Mouse (Mus musculus) heart, embryonic 15.5 days (tissue): Measurements from ENCODE around the gene Aldoc. TPM values are rescaled to one million over a fixed set of nuclear protein-coding genes. Genes with fewer than 3 reads are reported as not detected.

ENCODE experiments used
- ATAC-seq: fragments of 200-750 bp; cut with Nextera tagmentation; replicated peaks from 2 replicates; pipeline ENCODE4 v1.8.0; 2017; ENCODE audit warnings: low read depth, moderate TSS enrichment; ENCODE audit not compliant: insufficient number of reproducible peaks, insufficient read depth, low FRiP score
- H3K27ac ChIP-seq: fragments of 300-500 bp; sonication (generic); 2 replicates; pipeline ENCODE4 v1.5.1; 2015; ENCODE audit warnings: mild to moderate bottlenecking, inconsistent platforms
- H3K27me3 ChIP-seq: fragments of 300-500 bp; sonication (generic); 2 replicates; pipeline ENCODE4 v1.6.1; 2015; ENCODE audit warnings: inconsistent platforms
- H3K36me3 ChIP-seq: fragments of 300-500 bp; sonication (generic); 2 replicates; pipeline ENCODE4 v1.6.1; 2015; ENCODE audit warnings: mild to moderate bottlenecking, inconsistent platforms
- H3K4me1 ChIP-seq: fragments of 300-500 bp; sonication (generic); replicated peaks from 2 replicates; pipeline ENCODE4 v1.6.1; 2015; ENCODE audit warnings: inconsistent platforms
- H3K4me2 ChIP-seq: fragments of 300-500 bp; sonication (generic); 2 replicates; pipeline ENCODE4 v1.6.1; 2015; ENCODE audit warnings: inconsistent platforms, mild to moderate bottlenecking, moderate library complexity
- H3K4me3 ChIP-seq: fragments of 300-500 bp; sonication (generic); 2 replicates; pipeline ENCODE4 v1.5.1; 2015; ENCODE audit warnings: mild to moderate bottlenecking, inconsistent platforms
- H3K9ac ChIP-seq: fragments of 300-500 bp; sonication (generic); 2 replicates; pipeline ENCODE4 v1.6.1; 2015; ENCODE audit warnings: mild to moderate bottlenecking, inconsistent platforms
- H3K9me3 ChIP-seq: fragments of 300-500 bp; sonication (generic); replicated peaks from 2 replicates; pipeline ENCODE4 v1.6.1; 2016; ENCODE audit warnings: inconsistent platforms
- WGBS: fragments of 180-500 bp; shearing (Covaris S2); methylation state at CpG from one replicate; pipeline ENCODE4 v1.1.7; 2015; ENCODE audit warnings: mixed read lengths; 5-methylcytosine and 5-hydroxymethylcytosine counted together
- polyA plus RNA-seq: library from polyadenylated mRNA; unstranded; fragments of >200 nt; fragmentation: Nextera tagmentation; extraction: Ambion mirVana; gene quantifications from 2 replicates; pipeline ENCODE4 v1.2.1, GENCODE M21; 2015

Aldoc gene
- polyA plus RNA-seq, 1 experiment from 2014 or later, result 20.6 TPM

- Histone ChIP-seq H3K36me3 (peaks cover 6% of the 10 kb centered on the region; the same call in 1 of the 2 replicates), H3K9me3 (no peaks in the 10 kb centered on the region), H3K27me3 (no peaks in the 10 kb centered on the region), H3K4me1 (peaks cover 51% of the 10 kb centered on the region), H3K9ac (no peak overlapping the region), H3K4me2 (no peak overlapping the region), H3K27ac (no peak overlapping the region), H3K4me3 (no peak overlapping the region)
- no peak for ATAC-seq
- WGBS, result 76% methylated on average over 7 of the region's 7 CpGs
These were observed 25.7 kb downstream of the Aldoc start for GRCm38 (mm10) chr11:78348474-78348873.

GRCm38 (mm10) chr11:78349441-78350358 lies 26.9 kb downstream of the Aldoc start:
- Histone ChIP-seq H3K4me1 (peaks cover 39% of the 10 kb centered on the region), H3K36me3 (peaks cover 6% of the 10 kb centered on the region; the same call in 1 of the 2 replicates), H3K9ac (no peak overlapping the region), H3K9me3 (no peaks in the 10 kb centered on the region), H3K27ac (0 out of 2 replicates have a peak overlapping the region, but pooled peaks have one; percentile 5), H3K4me2 (no peak overlapping the region), H3K4me3 (no peak overlapping the region), H3K27me3 (no peaks in the 10 kb centered on the region)
- WGBS, result 62% methylated on average over 4 of the region's 4 CpGs
- ATAC-seq, result no peak

- H3K4me1 ChIP-seq, result peaks cover 14% of the 10 kb centered on the region
- no peak overlapping the region for H3K4me2 ChIP-seq
- peaks cover 1% of the 10 kb centered on the region for H3K27me3 ChIP-seq
- H3K9ac ChIP-seq, result no peak overlapping the region
- H3K27ac ChIP-seq, result no peak overlapping the region
- no peak overlapping the region for H3K4me3 ChIP-seq
- peaks cover 6% of the 10 kb centered on the region; the same call in 1 of the 2 replicates for H3K36me3 ChIP-seq
- no peaks in the 10 kb centered on the region for H3K9me3 ChIP-seq
- 86% methylated on average over 1 of the region's 1 CpGs for WGBS
- ATAC-seq, result no peak
These were observed 30.3 kb downstream of the Aldoc start for GRCm38 (mm10) chr11:78353081-78353480.

- H3K9ac ChIP-seq, result no peak overlapping the region
- no peak overlapping the region for H3K27ac ChIP-seq
- peaks cover 5% of the 10 kb centered on the region for H3K4me1 ChIP-seq
- 54% methylated on average over 6 of the region's 6 CpGs for WGBS
- H3K36me3 ChIP-seq, result no peaks in the 10 kb centered on the region
- H3K4me2 ChIP-seq, result no peak overlapping the region
- peaks cover 9% of the 10 kb centered on the region for H3K27me3 ChIP-seq
- no peak overlapping the region for H3K4me3 ChIP-seq
- no peaks in the 10 kb centered on the region for H3K9me3 ChIP-seq
- no peak for ATAC-seq
These were observed 32.1 kb downstream of the Aldoc start for GRCm38 (mm10) chr11:78354905-78355304.

GRCm38 (mm10) chr11:78355471-78356238 lies 32.9 kb downstream of the Aldoc start:
- Histone ChIP-seq H3K4me1 (peaks cover 5% of the 10 kb centered on the region), H3K27ac (no peak overlapping the region), H3K27me3 (peaks cover 9% of the 10 kb centered on the region), H3K4me3 (no peak overlapping the region), H3K4me2 (no peak overlapping the region), H3K9me3 (no peaks in the 10 kb centered on the region), H3K9ac (no peak overlapping the region), H3K36me3 (no peaks in the 10 kb centered on the region)
- ATAC-seq, result no peak
- WGBS, result 33% methylated on average over 4 of the region's 4 CpGs

- H3K4me2 ChIP-seq, result no peak overlapping the region
- no peaks in the 10 kb centered on the region for H3K9me3 ChIP-seq
- WGBS, result 17% methylated on average over 22 of the region's 22 CpGs
- no peak overlapping the region for H3K27ac ChIP-seq
- H3K9ac ChIP-seq, result no peak overlapping the region
- peaks cover 15% of the 10 kb centered on the region for H3K27me3 ChIP-seq
- no peak overlapping the region for H3K4me3 ChIP-seq
- no peak for ATAC-seq
- no peaks in the 10 kb centered on the region for H3K36me3 ChIP-seq
- peaks cover 5% of the 10 kb centered on the region for H3K4me1 ChIP-seq
These were observed 35.7 kb downstream of the Aldoc start for GRCm38 (mm10) chr11:78358330-78359007.

GRCm38 (mm10) chr11:78360125-78360788 lies 37.5 kb downstream of the Aldoc start:
- peak; percentile 54 for ATAC-seq
- peaks cover 15% of the 10 kb centered on the region for H3K27me3 ChIP-seq
- WGBS, result 14% methylated on average over 13 of the region's 13 CpGs
- H3K9me3 ChIP-seq, result no peaks in the 10 kb centered on the region
- H3K4me1 ChIP-seq, result peaks cover 5% of the 10 kb centered on the region
- H3K9ac ChIP-seq, result 0 out of 2 replicates have a peak overlapping the region, but pooled peaks have one; percentile 15
- H3K4me3 ChIP-seq, result peak overlapping the region; percentile 43
- peak overlapping the region; percentile 63 for H3K4me2 ChIP-seq
- H3K27ac ChIP-seq, result no peak overlapping the region
- H3K36me3 ChIP-seq, result no peaks in the 10 kb centered on the region

GRCm38 (mm10) chr11:78360789-78361131 lies 38.0 kb downstream of the Aldoc start:
- Histone ChIP-seq H3K4me1 (peaks cover 5% of the 10 kb centered on the region), H3K9me3 (no peaks in the 10 kb centered on the region), H3K4me2 (peak overlapping the region; percentile 63; the same call in 1 of the 2 replicates), H3K36me3 (no peaks in the 10 kb centered on the region), H3K27ac (no peak overlapping the region), H3K27me3 (peaks cover 15% of the 10 kb centered on the region), H3K4me3 (no peak overlapping the region; the same call in 1 of the 2 replicates), H3K9ac (no peak overlapping the region)
- 49% methylated on average over 2 of the region's 2 CpGs for WGBS
- no peak for ATAC-seq

- Histone ChIP-seq H3K4me2 (no peak overlapping the region), H3K27ac (no peak overlapping the region), H3K36me3 (no peaks in the 10 kb centered on the region), H3K4me3 (no peak overlapping the region), H3K27me3 (peaks cover 10% of the 10 kb centered on the region), H3K4me1 (peaks cover 5% of the 10 kb centered on the region), H3K9ac (no peak overlapping the region), H3K9me3 (no peaks in the 10 kb centered on the region)
- ATAC-seq, result no peak
- WGBS, result 68% methylated on average over 13 of the region's 13 CpGs
These were observed 40.7 kb downstream of the Aldoc start for GRCm38 (mm10) chr11:78363309-78364007.

GRCm38 (mm10) chr11:78364103-78364502 lies 41.3 kb downstream of the Aldoc start:
- H3K9ac ChIP-seq, result no peak overlapping the region
- H3K4me2 ChIP-seq, result no peak overlapping the region
- 52% methylated on average over 8 of the region's 8 CpGs for WGBS
- peaks cover 6% of the 10 kb centered on the region; the same call in 1 of the 2 replicates for H3K27me3 ChIP-seq
- no peaks in the 10 kb centered on the region for H3K36me3 ChIP-seq
- H3K4me3 ChIP-seq, result no peak overlapping the region
- ATAC-seq, result no peak
- H3K4me1 ChIP-seq, result peaks cover 5% of the 10 kb centered on the region
- no peaks in the 10 kb centered on the region for H3K9me3 ChIP-seq
- H3K27ac ChIP-seq, result no peak overlapping the region
